Mouse (Mus musculus): ENCODE data around the gene Sec61a1.

Gene Sec61a1

GRCm38 (mm10) chr6:88516667-88517066 lies 2.0 kb downstream of the Sec61a1 start:
- peak; percentile 35 for DNase-seq (ENCODE audit: low spot score)

- peak; percentile 36 for DNase-seq (ENCODE audit: low spot score)
Measured at GRCm38 (mm10) chr6:88515971-88516370, 2.7 kb downstream of the Sec61a1 start.

- peak; percentile 36 for DNase-seq (ENCODE audit: low spot score)
Measured at GRCm38 (mm10) chr6:88514546-88514945, 4.2 kb downstream of the Sec61a1 start.

- DNase-seq (ENCODE audit: low spot score), result peak; percentile 36
Measured at GRCm38 (mm10) chr6:88513984-88514383, 4.7 kb downstream of the Sec61a1 start.

- no peak for DNase-seq (ENCODE audit: low spot score)
Measured at GRCm38 (mm10) chr6:88503044-88503443, 15.7 kb downstream of the Sec61a1 start.

- no peak for DNase-seq (ENCODE audit: low spot score)
Measured at GRCm38 (mm10) chr6:88502030-88502970, 16.4 kb downstream of the Sec61a1 start.

- no peak for DNase-seq (ENCODE audit: low spot score)
Measured at GRCm38 (mm10) chr6:88500405-88500767, 18.3 kb downstream of the Sec61a1 start.

GRCm38 (mm10) chr6:88499481-88500404 lies 19.0 kb downstream of the Sec61a1 start:
- DNase-seq (ENCODE audit: low spot score), result peak; percentile 87

- no peak for DNase-seq (ENCODE audit: low spot score)
Measured at GRCm38 (mm10) chr6:88493712-88494111, 25.0 kb downstream of the Sec61a1 start.

GRCm38 (mm10) chr6:88490629-88491354 lies 27.9 kb downstream of the Sec61a1 start:
- DNase-seq (ENCODE audit: low spot score), result no peak

GRCm38 (mm10) chr6:88489834-88490233 lies 28.9 kb downstream of the Sec61a1 start:
- DNase-seq (ENCODE audit: low spot score), result no peak

- DNase-seq (ENCODE audit: low spot score), result no peak
Measured at GRCm38 (mm10) chr6:88489026-88489425, 29.7 kb downstream of the Sec61a1 start.

- peak; percentile 78 for DNase-seq (ENCODE audit: low spot score)
Measured at GRCm38 (mm10) chr6:88486893-88487292, 31.8 kb downstream of the Sec61a1 start.

GRCm38 (mm10) chr6:88485378-88485777 lies 33.3 kb downstream of the Sec61a1 start:
- DNase-seq (ENCODE audit: low spot score), result no peak

GRCm38 (mm10) chr6:88483913-88484312 lies 34.8 kb downstream of the Sec61a1 start:
- peak; percentile 72 for DNase-seq (ENCODE audit: low spot score)

GRCm38 (mm10) chr6:88483111-88483510 lies 35.6 kb downstream of the Sec61a1 start:
- no peak for DNase-seq (ENCODE audit: low spot score)

- no peak for DNase-seq (ENCODE audit: low spot score)
Measured at GRCm38 (mm10) chr6:88480421-88480820, 38.3 kb downstream of the Sec61a1 start.

GRCm38 (mm10) chr6:88469878-88470277 lies 48.8 kb downstream of the Sec61a1 start:
- DNase-seq (ENCODE audit: low spot score), result no peak

- DNase-seq (ENCODE audit: low spot score), result peak; percentile 87
Measured at GRCm38 (mm10) chr6:88465181-88465920, 53.4 kb downstream of the Sec61a1 start, which contains the start of gene Ruvbl1. TSS of gene Ruvbl1 (plus strand) at chr6:88465409.

- DNase-seq (ENCODE audit: low spot score), result no peak
Measured at GRCm38 (mm10) chr6:88454545-88454944, 64.2 kb downstream of the Sec61a1 start.
